Mouse (Mus musculus): ENCODE data around the gene Mrfap1. TPM values are rescaled to one million over a fixed set of nuclear protein-coding genes. Genes with fewer than 3 reads are reported as not detected.
"Not testable (repeated sequence)": the region's sequence is repeated elsewhere in the genome, so short reads cannot be mapped to it uniquely, and the experiment has no call there.

Mrfap1 gene
- 310 and 339 TPM in 2 replicates for polyA plus RNA-seq (2014; fragmentation: Nextera tagmentation; extraction: Ambion mirVana)

DNA sequence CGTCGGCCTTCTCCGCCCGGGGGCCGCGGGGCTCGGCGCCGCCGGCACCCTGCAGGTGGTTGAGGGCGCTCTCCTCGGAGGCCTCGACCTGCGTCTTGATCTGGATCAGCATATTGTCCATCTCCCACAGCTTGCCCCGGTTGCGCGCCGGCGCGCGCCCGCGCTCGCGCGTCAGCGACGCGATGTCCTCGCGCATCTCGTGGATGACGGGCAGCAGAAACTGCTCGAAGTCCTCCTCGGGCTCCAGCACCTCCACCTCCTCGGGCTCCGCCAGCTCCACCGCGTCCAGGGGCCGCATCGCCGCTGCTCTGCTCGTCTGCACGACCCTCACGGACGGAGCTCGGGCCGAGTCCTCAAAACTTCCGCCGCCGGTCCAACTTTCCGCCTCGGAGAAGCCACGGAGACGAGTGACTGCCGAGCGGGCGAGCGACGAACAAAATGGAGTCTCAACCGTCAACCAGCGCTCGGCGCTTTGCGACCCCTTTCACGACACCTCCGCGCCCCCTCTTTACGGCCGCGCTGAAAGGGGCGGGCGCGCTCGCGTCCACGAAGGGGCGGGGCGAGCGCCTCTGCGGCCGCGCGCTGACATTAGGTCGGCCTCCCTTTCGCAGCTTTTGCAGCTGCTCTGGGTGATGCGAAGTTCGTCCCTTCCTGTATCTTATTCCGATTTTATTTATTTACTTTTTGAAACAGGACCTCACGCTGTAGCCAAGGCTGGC lies at the start of gene Mrfap1:
TSS of gene Mrfap1 (minus strand) at position 477 of the 719 bp plus-strand sequence.
- Histone ChIP-seq H3K4me2 (ENCODE audit: low read depth, low read length) (peak within 1 kb of the TSS; percentile 64), H3K27ac (ENCODE audit: low read depth, low read length) (peak within 1 kb of the TSS; percentile 95), H3K9ac (replicated peaks; ENCODE audit: low read depth, low read length) (peak within 1 kb of the TSS; percentile 82), H3K4me3 (ENCODE audit: low read depth, low read length) (peak within 1 kb of the TSS; percentile 67)
- ATAC-seq (ENCODE audit: low read depth): peak; percentile 82
- H3K27me3 ChIP-seq (ENCODE audit: control insufficient read depth, insufficient read depth, low read length); H3K36me3 ChIP-seq (ENCODE audit: control insufficient read depth, insufficient read depth, low read length); H3K4me1 ChIP-seq (ENCODE audit: control insufficient read depth, insufficient read depth, low read length); H3K9me3 ChIP-seq (ENCODE audit: control insufficient read depth, low read length): not testable (repeated sequence)
- WGBS: under 1% methylated on average over 89 of the region's 90 CpGs

DNA sequence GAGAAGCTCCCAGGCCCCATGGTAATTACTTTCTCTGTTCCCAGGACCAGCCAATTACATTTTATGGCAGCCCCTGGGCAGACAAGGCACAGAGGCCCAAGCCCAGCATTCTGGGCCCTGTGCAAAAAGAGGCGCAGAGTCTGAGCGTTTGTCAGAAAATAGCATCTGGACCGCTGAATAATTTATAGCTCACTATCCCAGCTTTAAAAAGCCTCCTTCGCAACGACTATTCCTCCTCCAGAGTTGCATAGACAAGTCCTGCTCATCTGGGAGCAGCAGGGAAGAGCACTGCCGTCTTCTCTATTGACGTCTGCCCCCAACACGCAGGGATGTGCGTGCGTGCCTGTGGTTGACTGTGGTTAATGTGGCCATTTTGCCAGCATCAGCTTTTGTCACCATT lies 47.9 kb upstream of the Mrfap1 start:
- peak; percentile 73 for ATAC-seq (ENCODE audit: low read depth)
- H3K4me3 ChIP-seq (ENCODE audit: low read depth, low read length): no peak overlapping the region
- WGBS: 20% methylated on average over 10 of the region's 10 CpGs

DNA sequence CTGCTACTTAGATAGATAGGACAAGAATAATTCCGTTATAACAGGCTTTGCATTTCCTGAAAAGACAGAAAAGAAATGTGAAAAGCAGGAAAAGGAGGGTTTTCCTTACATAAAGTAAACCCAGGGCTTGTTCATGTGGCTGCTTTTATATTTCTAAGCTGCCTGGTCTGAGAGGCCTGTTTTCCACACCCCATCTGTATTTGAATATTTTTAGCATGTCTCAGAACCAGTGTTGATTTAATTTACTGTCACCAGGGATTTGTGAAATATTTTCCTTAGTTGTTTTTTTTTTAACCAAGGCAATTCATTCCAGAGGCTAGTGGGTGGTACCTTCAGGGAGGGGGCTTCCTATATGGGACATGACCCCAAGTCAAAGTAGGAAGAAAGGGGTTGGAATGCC lies 45.1 kb upstream of the Mrfap1 start:
- no peak overlapping the region for H3K4me3 ChIP-seq (ENCODE audit: low read depth, low read length)
- 0 out of 2 replicates have a peak, but pooled peaks cover 4% of the 10 kb centered on the region for H3K4me1 ChIP-seq (ENCODE audit: control insufficient read depth, insufficient read depth, low read length)
- H3K36me3 ChIP-seq (ENCODE audit: control insufficient read depth, insufficient read depth, low read length): no peaks in the 10 kb centered on the region
- no peak overlapping the region for H3K27ac ChIP-seq (ENCODE audit: low read depth, low read length)
- ATAC-seq (ENCODE audit: low read depth): no peak
- H3K4me2 ChIP-seq (ENCODE audit: low read depth, low read length): no peak overlapping the region
- no peak overlapping the region for H3K9ac ChIP-seq (replicated peaks; ENCODE audit: low read depth, low read length)
- 62% methylated on average over 1 of the region's 1 CpGs for WGBS
- H3K9me3 ChIP-seq (ENCODE audit: control insufficient read depth, low read length): no peaks in the 10 kb centered on the region
- H3K27me3 ChIP-seq (ENCODE audit: control insufficient read depth, insufficient read depth, low read length): no peaks in the 10 kb centered on the region

More for the DNA sequence above, 47.9 kb upstream of the Mrfap1 start:
- H3K9ac ChIP-seq (replicated peaks; ENCODE audit: low read depth, low read length): no peak overlapping the region
- no peaks in the 10 kb centered on the region for H3K9me3 ChIP-seq (ENCODE audit: control insufficient read depth, low read length)
- 0 out of 2 replicates have a peak, but pooled peaks cover 4% of the 10 kb centered on the region for H3K4me1 ChIP-seq (ENCODE audit: control insufficient read depth, insufficient read depth, low read length)
- H3K27me3 ChIP-seq (ENCODE audit: control insufficient read depth, insufficient read depth, low read length): no peaks in the 10 kb centered on the region
- no peaks in the 10 kb centered on the region for H3K36me3 ChIP-seq (ENCODE audit: control insufficient read depth, insufficient read depth, low read length)
- H3K27ac ChIP-seq (ENCODE audit: low read depth, low read length): peak overlapping the region; percentile 55; the same call in 1 of the 2 replicates
- no peak overlapping the region for H3K4me2 ChIP-seq (ENCODE audit: low read depth, low read length)

DNA sequence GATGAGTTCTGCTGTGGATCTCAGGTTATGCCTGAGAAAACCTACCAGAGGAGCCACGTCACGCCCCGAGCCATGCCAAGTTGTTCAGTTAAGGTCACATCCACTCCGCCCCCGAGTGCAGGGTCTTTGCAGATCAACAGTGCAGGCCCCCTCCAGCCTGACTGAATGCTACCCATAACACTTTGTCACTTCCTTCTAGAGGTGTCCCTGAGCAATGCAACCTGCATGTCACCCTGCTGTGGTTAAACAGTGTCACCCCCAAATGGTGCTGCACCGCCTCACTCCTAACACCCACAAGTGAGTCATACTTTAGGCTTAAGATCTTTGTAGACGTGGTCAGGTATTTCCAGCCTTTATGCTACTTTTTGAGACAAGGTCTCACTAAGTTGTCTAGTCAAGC lies 43.5 kb upstream of the Mrfap1 start:
- no peak overlapping the region for H3K9ac ChIP-seq (replicated peaks; ENCODE audit: low read depth, low read length)
- no peaks in the 10 kb centered on the region for H3K36me3 ChIP-seq (ENCODE audit: control insufficient read depth, insufficient read depth, low read length)
- H3K27me3 ChIP-seq (ENCODE audit: control insufficient read depth, insufficient read depth, low read length): no peaks in the 10 kb centered on the region
- no peaks in the 10 kb centered on the region for H3K9me3 ChIP-seq (ENCODE audit: control insufficient read depth, low read length)
- H3K4me2 ChIP-seq (ENCODE audit: low read depth, low read length): no peak overlapping the region
- H3K4me3 ChIP-seq (ENCODE audit: low read depth, low read length): no peak overlapping the region
- 0 out of 2 replicates have a peak, but pooled peaks cover 4% of the 10 kb centered on the region for H3K4me1 ChIP-seq (ENCODE audit: control insufficient read depth, insufficient read depth, low read length)
- 89% methylated on average over 7 of the region's 7 CpGs for WGBS
- ATAC-seq (ENCODE audit: low read depth): no peak
- no peak overlapping the region for H3K27ac ChIP-seq (ENCODE audit: low read depth, low read length)

DNA sequence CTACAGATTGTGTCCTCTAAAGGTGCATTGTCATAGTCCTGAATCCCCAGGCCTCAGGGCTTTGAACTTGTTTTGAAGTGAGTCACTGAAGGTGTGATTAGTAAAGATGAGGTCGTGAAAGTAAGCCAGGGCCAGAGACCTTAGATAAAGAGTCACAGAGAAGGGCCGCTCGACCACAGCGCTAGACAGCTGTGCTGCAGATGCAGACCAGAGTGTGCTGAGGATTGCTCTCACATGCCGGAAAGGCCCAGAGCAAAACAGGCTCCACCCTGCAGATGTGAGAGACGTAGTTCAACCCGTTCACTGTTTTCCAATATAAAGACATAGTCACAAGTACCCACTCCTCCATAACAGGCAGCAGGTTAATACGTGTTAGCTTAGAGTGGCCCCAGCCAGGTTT lies 43.0 kb upstream of the Mrfap1 start:
- Histone ChIP-seq H3K36me3 (ENCODE audit: control insufficient read depth, insufficient read depth, low read length) (no peaks in the 10 kb centered on the region), H3K9ac (replicated peaks; ENCODE audit: low read depth, low read length) (no peak overlapping the region), H3K9me3 (ENCODE audit: control insufficient read depth, low read length) (no peaks in the 10 kb centered on the region), H3K4me1 (ENCODE audit: control insufficient read depth, insufficient read depth, low read length) (0 out of 2 replicates have a peak, but pooled peaks cover 2% of the 10 kb centered on the region), H3K27ac (ENCODE audit: low read depth, low read length) (no peak overlapping the region), H3K4me2 (ENCODE audit: low read depth, low read length) (no peak overlapping the region), H3K27me3 (ENCODE audit: control insufficient read depth, insufficient read depth, low read length) (no peaks in the 10 kb centered on the region), H3K4me3 (ENCODE audit: low read depth, low read length) (no peak overlapping the region)
- WGBS: 80% methylated on average over 8 of the region's 8 CpGs
- no peak for ATAC-seq (ENCODE audit: low read depth)

DNA sequence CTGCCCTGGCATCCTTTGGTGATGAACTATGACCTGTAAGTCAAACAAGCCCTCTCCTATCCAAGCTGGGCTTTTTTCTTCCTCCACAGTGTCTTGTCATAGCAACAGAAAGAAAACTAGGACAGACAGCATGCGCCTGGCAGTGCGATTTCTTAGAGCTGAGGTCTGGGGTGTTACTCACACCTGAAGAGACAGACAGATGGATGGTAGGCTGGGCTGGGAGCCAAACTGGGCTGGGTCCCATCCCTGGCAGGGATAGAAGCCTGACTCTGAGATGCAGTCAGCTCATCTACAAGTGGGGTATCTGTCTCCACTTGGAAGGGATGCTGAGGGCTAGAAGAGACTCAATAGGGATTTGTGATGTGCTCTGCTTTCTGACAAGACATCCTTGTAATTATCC lies 42.5 kb upstream of the Mrfap1 start:
- no peak for ATAC-seq (ENCODE audit: low read depth)
- no peaks in the 10 kb centered on the region for H3K9me3 ChIP-seq (ENCODE audit: control insufficient read depth, low read length)
- H3K9ac ChIP-seq (replicated peaks; ENCODE audit: low read depth, low read length): no peak overlapping the region
- no peak overlapping the region for H3K27ac ChIP-seq (ENCODE audit: low read depth, low read length)
- no peaks in the 10 kb centered on the region for H3K4me1 ChIP-seq (ENCODE audit: control insufficient read depth, insufficient read depth, low read length)
- no peak overlapping the region for H3K4me3 ChIP-seq (ENCODE audit: low read depth, low read length)
- H3K27me3 ChIP-seq (ENCODE audit: control insufficient read depth, insufficient read depth, low read length): no peaks in the 10 kb centered on the region
- 90% methylated on average over 2 of the region's 2 CpGs for WGBS
- no peaks in the 10 kb centered on the region for H3K36me3 ChIP-seq (ENCODE audit: control insufficient read depth, insufficient read depth, low read length)
- no peak overlapping the region for H3K4me2 ChIP-seq (ENCODE audit: low read depth, low read length)

DNA sequence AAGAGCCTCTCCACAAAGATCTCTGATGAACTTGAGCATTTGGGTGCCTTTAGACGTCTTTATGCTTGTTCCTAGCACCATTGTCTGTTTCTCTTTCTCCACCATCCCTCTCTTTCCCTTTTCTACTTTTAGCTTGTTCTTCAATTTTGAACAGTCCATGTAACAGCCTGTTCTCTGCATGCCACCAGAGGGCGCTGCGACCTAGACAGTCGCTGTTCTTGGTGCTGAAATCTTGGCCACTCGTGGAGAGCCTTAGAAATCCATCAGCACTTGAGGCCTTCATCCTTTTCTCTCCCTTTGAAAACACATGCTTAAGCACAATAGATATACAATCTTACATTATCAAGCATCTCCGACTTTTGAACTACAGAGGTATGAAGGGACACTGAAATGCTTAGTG lies 39.4 kb upstream of the Mrfap1 start:
- no peaks in the 10 kb centered on the region for H3K36me3 ChIP-seq (ENCODE audit: control insufficient read depth, insufficient read depth, low read length)
- H3K4me1 ChIP-seq (ENCODE audit: control insufficient read depth, insufficient read depth, low read length): no peaks in the 10 kb centered on the region; the same call in 1 of the 2 replicates
- H3K9me3 ChIP-seq (ENCODE audit: control insufficient read depth, low read length): no peaks in the 10 kb centered on the region
- H3K9ac ChIP-seq (replicated peaks; ENCODE audit: low read depth, low read length): no peak overlapping the region
- ATAC-seq (ENCODE audit: low read depth): peak; percentile 79
- no peak overlapping the region for H3K4me2 ChIP-seq (ENCODE audit: low read depth, low read length)
- under 1% methylated on average over 6 of the region's 6 CpGs for WGBS
- H3K4me3 ChIP-seq (ENCODE audit: low read depth, low read length): no peak overlapping the region
- no peak overlapping the region for H3K27ac ChIP-seq (ENCODE audit: low read depth, low read length)
- no peaks in the 10 kb centered on the region for H3K27me3 ChIP-seq (ENCODE audit: control insufficient read depth, insufficient read depth, low read length)

DNA sequence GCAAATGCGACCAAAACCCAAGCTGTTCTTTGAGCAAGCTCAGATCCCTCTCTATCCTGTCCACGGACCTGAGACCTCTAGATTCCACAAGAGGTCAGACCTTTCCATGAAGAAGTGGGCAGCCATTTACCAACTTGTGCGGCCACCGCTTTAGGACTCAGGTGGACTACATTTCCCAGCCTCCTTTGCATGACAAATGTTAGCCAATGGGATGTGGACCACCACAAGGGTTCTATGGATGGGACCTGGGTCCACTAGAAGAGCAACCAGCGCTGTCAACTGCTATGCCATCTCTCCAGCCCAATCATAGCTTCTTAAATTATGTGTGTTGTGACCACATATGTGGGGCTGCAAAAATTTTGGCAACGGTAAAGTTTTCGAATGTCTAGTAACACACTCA lies 34.7 kb upstream of the Mrfap1 start:
- Histone ChIP-seq H3K9me3 (ENCODE audit: control insufficient read depth, low read length) (no peaks in the 10 kb centered on the region), H3K4me2 (ENCODE audit: low read depth, low read length) (no peak overlapping the region; the same call in 1 of the 2 replicates), H3K27ac (ENCODE audit: low read depth, low read length) (no peak overlapping the region), H3K9ac (replicated peaks; ENCODE audit: low read depth, low read length) (no peak overlapping the region), H3K4me3 (ENCODE audit: low read depth, low read length) (no peak overlapping the region), H3K36me3 (ENCODE audit: control insufficient read depth, insufficient read depth, low read length) (no peaks in the 10 kb centered on the region), H3K27me3 (ENCODE audit: control insufficient read depth, insufficient read depth, low read length) (no peaks in the 10 kb centered on the region), H3K4me1 (ENCODE audit: control insufficient read depth, insufficient read depth, low read length) (peaks cover 4% of the 10 kb centered on the region; the same call in 1 of the 2 replicates)
- ATAC-seq (ENCODE audit: low read depth): peak; percentile 52; the same call in 1 of the 2 replicates
- 61% methylated on average over 7 of the region's 7 CpGs for WGBS

Data from neural tube, embryonic 14.5 days (tissue).